Mouse (Mus musculus): Measurements from ENCODE around the gene Exog. TPM values are rescaled to one million over a fixed set of nuclear protein-coding genes. Genes with fewer than 3 reads are reported as not detected.

Exog gene
- 10 to 100 TPM; 20.2 to 21.4 TPM for total RNA-seq (2021)
- long read RNA-seq, transcript Exog-201 (6 exons, 3,832 nt): major isoform, 35 of 51 reads
- long read RNA-seq, transcript Exog-202 (7 exons, 2,571 nt): minor isoform, 9 of 51 reads
- long read RNA-seq, partial matches to known transcripts: 0 of 51 reads
- long read RNA-seq, other reads (novel, unspliced or antisense): 3 of 51 reads

GRCm38 (mm10) chr9:119444738-119445429 is at the start of gene Exog:
Gene Exog, plus strand, starts transcription at chr9:119444943.
- DNase-seq (ENCODE audit: low spot score in 2 of 2): peak; percentile 98 to 99

- no peak for DNase-seq (ENCODE audit: low spot score in 2 of 2)
Measured at GRCm38 (mm10) chr9:119401351-119401750, 43.4 kb upstream of the Exog start.

GRCm38 (mm10) chr9:119401801-119402214 is 42.9 kb upstream of the Exog start, which contains the start of gene Acvr2b:
Gene Acvr2b, plus strand, starts transcription at chr9:119402118.
- peak; percentile 87 to 96 for DNase-seq (ENCODE audit: low spot score in 2 of 2)

DNA sequence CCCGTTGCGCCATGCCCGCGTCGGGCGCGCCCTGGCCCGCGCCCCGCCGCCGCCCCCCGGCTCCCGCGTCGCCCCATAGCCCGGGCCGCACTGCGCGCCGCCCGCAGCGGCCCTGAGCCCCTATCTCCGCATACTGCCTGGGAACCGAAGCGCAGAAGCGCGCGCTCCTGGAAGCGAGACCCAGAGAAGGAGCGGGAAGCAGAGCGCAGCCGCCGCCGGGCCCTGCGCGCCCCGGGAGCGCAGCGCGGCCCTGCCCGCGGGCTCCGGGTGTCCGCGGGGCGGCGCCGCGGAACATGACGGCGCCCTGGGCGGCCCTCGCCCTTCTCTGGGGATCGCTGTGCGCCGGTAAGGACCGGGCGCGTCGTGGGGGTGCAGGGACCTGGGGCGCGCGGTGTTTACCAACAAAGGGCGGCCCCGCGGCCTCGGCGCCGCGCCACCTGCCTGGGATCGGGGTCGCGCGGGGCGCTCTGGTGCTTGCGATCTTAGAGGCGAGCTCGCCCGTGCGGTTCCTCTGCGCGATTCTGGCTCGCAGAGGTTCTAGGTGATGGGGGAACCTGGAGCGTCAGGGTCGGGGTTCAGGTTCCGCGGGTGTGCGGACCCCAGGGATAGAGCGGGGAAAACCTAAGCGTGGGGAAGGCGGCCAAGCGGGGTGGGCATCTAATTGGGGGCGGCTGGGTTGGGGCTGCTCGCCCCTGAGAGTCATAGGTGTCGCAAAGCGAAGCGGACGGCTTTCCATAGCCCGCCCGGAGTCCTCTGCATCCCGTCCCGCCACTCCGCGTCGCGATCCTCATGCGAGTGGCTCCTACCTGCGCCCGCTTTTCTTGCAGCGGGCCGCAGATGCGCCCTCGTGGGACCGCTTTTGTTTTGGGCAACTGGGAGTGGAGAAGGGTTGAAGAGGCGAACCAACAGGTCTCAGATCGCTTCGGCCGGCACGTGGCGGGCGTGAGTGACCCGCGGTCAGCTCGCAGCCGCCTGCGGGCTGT is 42.2 kb upstream of the Exog start:
- peak; percentile 40 to 41 for DNase-seq (ENCODE audit: low spot score in 2 of 2)

GRCm38 (mm10) chr9:119403236-119403641 is 41.5 kb upstream of the Exog start:
- DNase-seq (ENCODE audit: low spot score in 2 of 2): peak; percentile 36 to 39

DNA sequence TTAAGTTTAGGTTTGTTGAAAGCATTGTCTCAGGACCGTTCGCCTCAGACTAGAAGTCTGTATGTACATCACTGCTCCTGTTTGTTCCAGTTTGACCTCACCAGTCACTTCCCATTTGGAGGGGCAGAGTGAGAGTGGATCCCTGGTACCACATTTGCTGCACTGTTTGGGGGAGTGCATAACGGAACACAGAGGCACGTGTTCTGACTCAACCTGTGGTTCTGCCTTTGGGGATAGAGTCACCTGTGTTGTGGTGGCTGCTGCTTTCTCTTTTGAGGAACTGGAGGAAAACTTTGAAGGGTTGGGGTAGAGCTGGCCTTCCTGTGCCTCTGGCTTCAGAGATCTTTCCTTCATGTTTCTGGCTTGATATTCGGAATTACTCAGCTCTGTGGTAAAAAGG is 40.7 kb upstream of the Exog start:
- DNase-seq (ENCODE audit: low spot score in 2 of 2): no peak

DNA sequence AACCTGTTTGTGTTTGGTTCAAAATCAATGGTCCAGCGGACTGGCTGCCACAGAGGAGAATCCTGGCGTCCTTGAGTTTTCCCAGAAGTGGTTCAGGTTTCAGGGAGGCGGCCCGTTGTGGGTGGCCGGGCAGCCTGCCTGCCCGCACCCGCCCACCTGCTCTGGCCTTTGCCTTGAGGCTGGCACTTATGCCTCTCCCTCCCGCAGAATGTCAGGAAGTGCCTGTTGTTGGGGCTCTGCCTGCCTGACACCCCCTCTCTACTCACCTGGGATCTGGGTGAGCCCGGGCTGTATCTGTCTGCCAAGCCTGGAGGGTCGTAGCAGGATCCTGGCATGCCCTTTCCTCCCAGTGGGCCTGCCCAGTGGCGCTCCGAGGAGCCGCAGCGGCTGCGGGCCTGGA is 36.9 kb upstream of the Exog start:
- DNase-seq (ENCODE audit: low spot score in 2 of 2): no peak

DNA sequence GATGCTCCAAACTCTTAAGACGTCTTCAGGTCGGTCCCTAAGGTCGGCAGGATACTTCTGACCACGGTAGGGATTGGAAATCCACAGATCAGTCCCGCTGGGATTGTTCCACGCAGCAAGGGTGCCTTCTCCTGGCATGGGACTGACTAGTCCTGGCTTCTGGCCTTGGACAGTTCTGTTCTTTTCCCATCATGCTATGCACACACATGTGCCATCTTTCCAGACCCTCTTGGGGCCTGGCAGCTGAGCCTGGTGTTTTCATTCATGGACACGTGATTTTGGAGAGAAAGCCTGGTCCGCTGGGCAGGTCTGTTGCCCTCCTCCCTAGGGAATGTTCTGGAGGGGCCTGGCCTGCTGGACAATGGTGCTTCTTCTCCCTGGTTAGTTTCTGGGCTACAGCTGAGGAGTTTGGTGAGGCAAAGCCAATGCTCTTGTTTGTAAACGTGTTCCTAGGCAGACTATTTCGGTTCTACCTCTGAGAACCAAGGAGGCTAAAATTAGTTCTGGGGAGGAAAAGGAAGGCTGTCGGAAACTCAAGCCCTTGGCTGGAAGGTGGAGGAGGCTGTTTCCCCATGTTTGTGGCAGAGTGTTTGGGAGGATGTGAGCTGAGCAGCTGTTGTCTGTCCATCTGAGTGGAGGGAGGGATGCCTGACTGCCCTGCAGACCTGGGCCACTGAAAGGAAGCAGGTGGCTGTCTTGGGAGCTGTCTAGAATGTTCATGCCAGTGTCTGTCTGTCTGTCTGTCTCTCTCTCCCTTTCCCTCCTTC is 35.7 kb upstream of the Exog start:
- DNase-seq (ENCODE audit: low spot score in 2 of 2): no peak

- DNase-seq (ENCODE audit: low spot score in 2 of 2): no peak
Measured at GRCm38 (mm10) chr9:119409864-119410263, 34.9 kb upstream of the Exog start.

DNA sequence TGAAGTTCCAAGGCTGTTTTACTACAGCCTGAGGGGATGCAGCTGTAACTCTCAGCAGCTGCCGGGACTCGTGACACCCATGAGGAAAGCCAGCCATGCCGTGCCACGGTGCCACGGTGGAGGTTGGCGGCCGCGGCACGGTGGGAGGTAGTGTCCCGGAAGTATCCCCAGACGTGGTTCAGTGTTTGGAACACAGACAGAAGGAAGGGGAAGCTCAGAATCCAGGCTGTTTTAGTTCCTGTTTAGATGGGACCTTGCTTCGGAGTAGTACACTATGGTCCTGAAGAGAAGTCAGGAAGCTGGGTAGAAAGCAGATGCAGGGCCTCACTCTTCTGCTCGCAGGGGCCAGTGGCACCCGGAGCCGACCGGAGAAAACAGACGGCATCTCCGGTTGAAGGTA is 26.7 kb upstream of the Exog start:
- DNase-seq (ENCODE audit: low spot score in 2 of 2): no peak

DNA sequence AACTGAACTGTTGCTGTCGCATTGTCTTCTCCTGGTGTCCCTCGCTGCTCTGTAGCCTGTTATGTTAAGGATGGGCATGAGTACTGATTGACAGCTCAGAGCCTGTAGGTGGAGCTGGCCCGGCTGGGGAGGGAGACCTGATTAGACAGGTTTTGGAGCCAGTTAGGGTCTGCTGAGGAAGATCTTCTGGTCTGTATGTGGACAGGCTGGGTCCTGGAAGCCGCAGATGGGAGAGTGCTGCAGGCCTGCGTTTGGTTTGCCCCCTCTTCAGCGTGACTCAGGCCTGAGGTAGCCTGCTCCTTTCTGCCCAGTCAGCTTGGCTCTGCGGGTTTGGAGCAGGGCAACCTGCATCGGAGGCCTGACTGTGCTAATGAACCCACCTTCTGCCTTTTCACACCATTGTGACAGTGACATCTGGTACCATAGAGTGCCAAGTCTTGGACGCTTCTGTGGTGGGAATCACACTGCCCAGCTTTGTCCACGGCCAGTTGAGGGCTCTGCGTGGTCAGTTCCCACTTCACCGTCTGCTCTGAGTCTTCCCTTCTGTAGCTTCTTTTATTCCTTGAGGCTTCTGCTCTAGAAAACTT is 24.8 kb upstream of the Exog start:
- no peak for DNase-seq (ENCODE audit: low spot score in 2 of 2)

DNA sequence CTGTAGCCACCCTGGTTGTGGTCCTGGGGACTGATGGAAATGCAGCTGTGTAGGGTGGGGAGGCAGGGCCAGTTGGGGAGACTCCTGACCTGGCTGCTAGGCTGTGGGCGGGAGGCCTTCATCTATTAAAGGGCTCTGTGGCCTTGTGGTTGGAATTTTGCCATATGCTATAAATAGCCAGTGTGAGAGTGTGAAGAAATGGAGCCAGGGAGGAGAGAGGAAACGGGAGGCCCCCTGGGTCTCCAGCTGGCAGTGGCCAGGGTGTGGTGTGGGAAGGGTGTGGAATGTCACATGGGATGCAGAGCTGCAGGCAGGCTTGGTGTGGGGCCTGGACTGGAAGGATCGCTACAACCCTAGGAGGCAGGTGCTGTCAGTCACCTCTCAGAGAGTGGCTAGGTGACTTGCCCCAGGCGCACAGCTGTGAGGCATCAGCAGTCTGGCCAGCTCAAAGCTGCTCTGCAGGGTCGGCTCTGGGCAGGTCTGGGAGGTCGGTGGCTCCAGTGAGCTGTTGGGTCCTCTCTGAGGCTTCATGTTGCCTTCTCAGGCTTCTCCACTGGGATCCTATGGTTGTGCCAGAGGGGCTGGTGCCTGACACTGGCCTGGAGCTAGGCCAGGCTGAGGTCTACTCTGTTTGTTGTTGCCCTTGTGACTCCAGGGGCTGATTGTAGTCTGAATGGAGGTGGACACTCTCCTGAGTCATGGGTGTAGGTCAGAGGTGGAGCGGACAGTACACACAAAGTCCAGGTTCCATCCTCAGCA is 19.3 kb upstream of the Exog start:
- no peak for DNase-seq (ENCODE audit: low spot score in 2 of 2)

- DNase-seq (ENCODE audit: low spot score in 2 of 2): no peak
Measured at GRCm38 (mm10) chr9:119425976-119426415, 18.7 kb upstream of the Exog start.

- no peak for DNase-seq (ENCODE audit: low spot score in 2 of 2)
Measured at GRCm38 (mm10) chr9:119426483-119426882, 18.3 kb upstream of the Exog start.

- peak; percentile 56 to 88 for DNase-seq (ENCODE audit: low spot score in 2 of 2)
Measured at GRCm38 (mm10) chr9:119430311-119430710, 14.4 kb upstream of the Exog start.

- DNase-seq (ENCODE audit: low spot score in 2 of 2): no peak
Measured at GRCm38 (mm10) chr9:119435855-119436254, 8.9 kb upstream of the Exog start.

DNA sequence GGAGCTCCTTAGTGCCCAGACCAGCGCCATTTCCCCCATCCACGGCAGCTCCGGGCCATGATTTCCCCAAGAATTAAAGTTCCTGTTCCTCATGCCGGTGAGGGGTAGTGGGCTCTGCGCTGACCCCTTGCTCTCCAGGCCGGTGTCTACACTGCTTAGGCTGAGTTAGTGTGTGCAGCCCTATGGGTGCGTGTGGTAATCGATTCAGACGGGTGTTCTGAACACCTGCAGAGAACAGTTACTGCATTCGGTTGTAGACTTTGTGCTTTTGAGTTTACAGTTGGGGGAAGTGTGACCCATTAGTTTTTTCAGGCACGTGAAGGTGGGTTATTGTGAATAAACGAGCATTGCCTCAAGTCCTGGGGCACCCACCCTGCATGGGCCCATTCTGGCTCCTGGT is 6.7 kb upstream of the Exog start:
- no peak for DNase-seq (ENCODE audit: low spot score in 2 of 2)

DNA sequence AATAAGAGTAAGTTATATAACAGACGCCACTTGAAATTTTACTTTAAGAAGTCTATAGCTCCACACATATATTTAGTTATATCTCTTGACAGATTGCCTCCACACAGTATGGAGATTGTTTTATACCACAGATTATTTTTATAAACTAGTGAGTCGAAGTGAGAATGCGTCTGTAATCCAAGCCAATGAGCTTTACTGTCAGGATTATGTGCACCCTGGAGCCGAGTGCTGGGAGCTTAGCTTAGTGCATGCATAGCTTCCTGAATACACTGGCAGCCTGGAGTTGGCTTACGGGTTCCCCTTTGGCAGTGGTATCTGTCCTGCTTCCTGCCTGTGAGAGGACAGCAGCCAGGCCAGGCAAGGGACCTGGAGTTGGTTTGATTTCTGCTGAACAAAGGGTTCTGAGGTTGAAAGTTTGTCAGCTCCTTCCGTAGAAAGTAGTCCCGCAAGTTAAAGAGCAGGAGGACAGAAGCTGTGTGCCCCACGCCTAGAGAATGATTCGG is 6.2 kb upstream of the Exog start:
- DNase-seq (ENCODE audit: low spot score in 2 of 2): no peak

DNA sequence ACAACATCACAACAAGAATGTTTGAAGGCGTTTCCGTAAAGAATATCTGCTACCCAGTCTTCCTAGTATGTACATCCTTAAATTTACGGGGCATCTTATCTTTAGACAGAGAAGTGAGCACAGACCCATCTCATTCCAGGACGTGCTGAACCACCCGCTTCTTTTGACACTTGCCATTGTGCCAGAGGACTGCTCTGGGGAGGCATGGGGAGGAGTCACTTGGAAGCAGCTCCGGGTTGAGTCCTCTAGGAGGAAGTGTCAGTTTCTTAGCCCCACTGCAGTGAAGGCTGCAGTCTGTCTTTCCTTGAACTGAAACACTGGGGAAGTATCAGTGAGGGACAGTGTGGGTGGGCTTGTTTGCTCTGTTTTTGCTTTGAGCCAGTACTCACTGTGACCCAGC is 994 bp downstream of the Exog start:
- DNase-seq (ENCODE audit: low spot score in 2 of 2): no peak

- DNase-seq (ENCODE audit: low spot score in 2 of 2): no peak
Measured at GRCm38 (mm10) chr9:119455967-119456366, 11.2 kb downstream of the Exog start.
